Mouse (Mus musculus): ENCODE data around the gene Ninl. TPM values are rescaled to one million over a fixed set of nuclear protein-coding genes. Genes with fewer than 3 reads are reported as not detected.
"Not testable (repeated sequence)": the region's sequence is repeated elsewhere in the genome, so short reads cannot be mapped to it uniquely, and the experiment has no call there.

Gene Ninl
- polyA plus RNA-seq, 1 experiment from 2014 or later: 20.9 TPM

DNA sequence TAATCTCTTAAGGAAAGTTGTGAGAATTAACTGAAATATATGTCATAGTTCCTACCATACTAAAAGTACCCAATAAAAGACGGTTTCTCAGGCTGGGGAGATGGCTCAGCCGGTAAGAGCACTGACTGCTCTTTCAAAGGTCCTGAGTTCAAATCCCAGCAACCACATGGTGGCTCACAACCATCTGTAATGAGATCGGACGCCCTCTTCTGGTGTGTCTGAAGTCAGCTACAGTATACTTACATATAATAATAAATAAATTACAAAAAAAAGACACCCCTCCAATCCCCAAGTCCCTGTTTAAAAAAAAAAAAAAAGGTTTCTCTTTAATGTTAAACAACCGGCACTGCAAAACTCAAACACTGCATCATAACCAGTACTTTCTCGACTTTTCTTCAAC lies 130.3 kb downstream of the Ninl start:
- H3K27me3 ChIP-seq (ENCODE audit: low read depth, poor library complexity, severe bottlenecking); H3K36me3 ChIP-seq; DNase-seq (ENCODE audit: low spot score); H3K9me3 ChIP-seq (replicated peaks): not testable (repeated sequence)
- Histone ChIP-seq H3K4me1 (peaks cover 13% of the 10 kb centered on the region), H3K27ac (replicated peaks) (peak overlapping the region; percentile 97), H3K4me3 (peak overlapping the region; percentile 75)
- 54% methylated on average over 6 of the region's 6 CpGs for WGBS

- Histone ChIP-seq H3K27ac (replicated peaks) (peak within 1 kb of the TSS; percentile 90), H3K36me3 (peaks cover 5% of the 10 kb centered on the region; the same call in 1 of the 2 replicates), H3K27me3 (ENCODE audit: low read depth, poor library complexity, severe bottlenecking) (no peaks in the 10 kb centered on the region), H3K9me3 (replicated peaks) (no peaks in the 10 kb centered on the region), H3K4me3 (peak within 1 kb of the TSS; percentile 89), H3K4me1 (peaks cover 23% of the 10 kb centered on the region)
- no peak for DNase-seq (ENCODE audit: low spot score)
- 43% methylated on average over 9 of the region's 9 CpGs for WGBS
These were observed 134.2 kb downstream of the Ninl start, which contains the start of gene Gins1 for GRCm38 (mm10) chr2:150904936-150905450. Gene Gins1 (plus strand): TSS chr2:150905400.

DNA sequence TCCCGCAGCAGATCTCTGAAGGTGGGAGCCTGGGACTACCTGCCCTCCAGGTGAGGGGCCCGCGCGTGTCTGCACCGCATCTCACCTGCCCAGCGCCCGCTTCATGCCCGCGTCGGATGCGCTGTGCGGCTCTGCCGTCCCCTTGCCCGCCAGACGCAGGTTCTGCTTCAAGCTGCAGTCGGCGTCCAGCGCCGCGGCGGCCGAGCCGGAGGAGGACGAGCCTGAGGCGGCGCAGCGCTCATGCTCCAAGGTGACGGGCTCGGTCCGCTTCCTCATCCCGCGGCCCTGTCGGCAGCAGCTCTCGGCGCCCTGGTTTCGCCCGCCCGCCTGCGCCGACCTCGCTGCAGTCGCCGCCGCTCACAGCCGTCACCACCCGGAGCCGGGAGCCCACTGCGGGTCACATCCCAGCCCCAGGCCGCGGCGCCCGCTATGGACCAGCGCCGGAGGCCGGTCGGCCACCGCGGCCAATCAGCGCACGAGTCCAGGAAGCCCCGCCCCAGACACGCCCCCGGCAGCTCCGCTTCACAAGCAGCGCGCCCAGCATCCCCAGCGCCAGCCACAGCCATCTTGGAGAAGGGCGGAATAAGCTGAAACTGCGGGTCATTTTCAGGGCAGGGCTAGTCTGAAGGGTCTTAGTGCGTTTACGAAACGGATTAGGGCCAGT lies 134.8 kb downstream of the Ninl start, which contains the start of gene Abhd12:
TSS of gene Abhd12 (minus strand) at position 470 of the 664 bp plus-strand sequence.
- H3K4me3 ChIP-seq: peak within 1 kb of the TSS; percentile 89
- DNase-seq (ENCODE audit: low spot score): peak; percentile 99
- under 1% methylated on average over 72 of the region's 72 CpGs for WGBS
- H3K4me1 ChIP-seq: peaks cover 23% of the 10 kb centered on the region
- H3K27ac ChIP-seq (replicated peaks): peak within 1 kb of the TSS; percentile 90
- H3K9me3 ChIP-seq (replicated peaks): no peaks in the 10 kb centered on the region
- H3K27me3 ChIP-seq (ENCODE audit: low read depth, poor library complexity, severe bottlenecking): no peaks in the 10 kb centered on the region
- peaks cover 6% of the 10 kb centered on the region; the same call in 1 of the 2 replicates for H3K36me3 ChIP-seq

- Histone ChIP-seq H3K27me3 (ENCODE audit: low read depth, poor library complexity, severe bottlenecking) (no peaks in the 10 kb centered on the region), H3K9me3 (replicated peaks) (no peaks in the 10 kb centered on the region), H3K4me1 (peaks cover 23% of the 10 kb centered on the region), H3K27ac (replicated peaks) (no peak overlapping the region), H3K36me3 (peaks cover 6% of the 10 kb centered on the region; the same call in 1 of the 2 replicates), H3K4me3 (no peak overlapping the region)
- WGBS: 92% methylated on average over 8 of the region's 8 CpGs
- no peak for DNase-seq (ENCODE audit: low spot score)
These were observed 136.8 kb downstream of the Ninl start for GRCm38 (mm10) chr2:150902347-150902746.

DNA sequence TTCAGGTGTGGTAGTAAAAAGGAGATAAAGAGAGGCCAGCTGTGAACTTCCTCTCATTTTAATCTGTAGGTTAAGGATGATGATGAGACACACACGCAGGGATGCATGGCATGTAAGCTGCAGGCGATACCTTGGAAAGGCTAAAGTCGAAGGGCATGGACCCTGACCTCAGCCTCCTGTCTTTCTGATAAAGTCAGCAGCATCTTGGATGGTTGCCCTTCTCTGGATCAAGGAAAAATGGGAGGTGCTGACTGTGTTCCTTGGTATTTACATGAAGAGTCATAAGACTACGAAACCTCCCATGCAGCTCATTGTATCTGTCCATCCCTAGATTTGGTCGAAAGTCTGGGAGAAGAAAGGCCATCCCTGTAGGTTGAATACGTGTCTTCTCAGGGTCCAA lies 138.8 kb downstream of the Ninl start:
- H3K4me3 ChIP-seq: no peak overlapping the region
- 91% methylated on average over 6 of the region's 6 CpGs for WGBS
- H3K9me3 ChIP-seq (replicated peaks): no peaks in the 10 kb centered on the region
- no peak for DNase-seq (ENCODE audit: low spot score)
- H3K27ac ChIP-seq (replicated peaks): no peak overlapping the region
- peaks cover 6% of the 10 kb centered on the region; the same call in 1 of the 2 replicates for H3K36me3 ChIP-seq
- H3K4me1 ChIP-seq: peaks cover 23% of the 10 kb centered on the region
- no peaks in the 10 kb centered on the region for H3K27me3 ChIP-seq (ENCODE audit: low read depth, poor library complexity, severe bottlenecking)

DNA sequence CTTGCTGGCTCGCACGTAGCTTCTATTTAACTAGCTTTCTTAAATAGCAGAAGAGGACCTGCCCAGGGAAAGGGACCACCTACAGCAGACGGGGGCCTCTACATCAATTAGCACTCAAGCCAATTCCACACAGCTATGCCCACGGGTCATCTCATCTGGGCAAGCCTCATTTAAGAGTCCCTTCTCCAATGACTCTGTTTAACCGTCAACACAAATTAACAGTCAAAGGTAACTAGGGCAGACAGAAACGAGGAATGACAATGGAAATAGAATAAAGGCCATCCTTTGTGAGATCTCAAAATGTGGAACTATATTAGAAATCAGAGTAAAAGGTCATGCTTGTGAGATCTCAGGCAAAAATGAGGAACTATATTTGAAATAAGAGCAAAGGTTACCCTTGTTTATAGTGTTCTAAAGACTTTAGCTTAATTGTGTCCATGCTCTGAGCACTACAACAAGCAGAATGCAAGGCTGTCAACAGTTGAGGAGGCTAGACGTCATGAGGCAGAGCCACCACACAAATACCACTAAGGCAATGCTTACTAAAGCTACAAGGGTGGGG lies 143.4 kb downstream of the Ninl start:
- H3K27me3 ChIP-seq (ENCODE audit: low read depth, poor library complexity, severe bottlenecking): no peaks in the 10 kb centered on the region
- no peaks in the 10 kb centered on the region for H3K9me3 ChIP-seq (replicated peaks)
- peaks cover 6% of the 10 kb centered on the region; the same call in 1 of the 2 replicates for H3K36me3 ChIP-seq
- no peak for DNase-seq (ENCODE audit: low spot score)
- WGBS: 87% methylated on average over 7 of the region's 7 CpGs
- no peak overlapping the region for H3K27ac ChIP-seq (replicated peaks)
- no peak overlapping the region for H3K4me3 ChIP-seq
- no peaks in the 10 kb centered on the region for H3K4me1 ChIP-seq

DNA sequence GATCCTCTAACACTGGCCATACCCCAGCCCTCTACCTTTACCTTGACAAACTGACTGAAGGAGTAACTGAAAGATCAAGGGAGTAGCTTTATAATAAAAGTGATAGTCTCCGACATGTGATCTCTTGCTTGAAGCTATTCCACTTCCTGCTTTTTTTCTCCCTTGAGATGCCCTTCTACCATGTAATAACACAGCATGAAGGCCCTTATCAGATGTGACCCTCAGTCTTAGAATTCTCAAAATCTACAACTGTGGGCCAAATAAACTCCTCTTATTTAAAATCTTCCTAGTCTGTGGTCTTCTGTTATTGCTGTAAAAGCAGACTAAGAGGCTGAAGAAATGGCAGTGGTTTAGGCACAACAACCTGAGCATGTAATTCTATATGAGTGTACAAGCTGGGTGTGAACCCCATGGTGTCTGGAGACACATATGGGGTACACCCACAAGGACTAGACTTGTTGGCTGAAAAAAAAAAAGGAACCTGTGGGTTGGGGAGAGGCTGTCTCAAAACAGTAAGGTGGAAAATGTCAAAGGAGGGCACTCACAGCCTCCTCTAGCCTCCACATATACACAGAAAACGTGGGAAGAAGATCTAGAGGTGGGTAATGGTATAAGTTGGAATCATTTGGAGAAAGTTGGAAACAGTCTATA lies 144.4 kb downstream of the Ninl start:
- H3K9me3 ChIP-seq (replicated peaks): no peaks in the 10 kb centered on the region
- no peaks in the 10 kb centered on the region for H3K4me1 ChIP-seq
- H3K36me3 ChIP-seq: 0 out of 2 replicates have a peak, but pooled peaks cover 3% of the 10 kb centered on the region
- no peak for DNase-seq (ENCODE audit: low spot score)
- no peak overlapping the region for H3K4me3 ChIP-seq
- 89% methylated on average over 2 of the region's 2 CpGs for WGBS
- H3K27me3 ChIP-seq (ENCODE audit: low read depth, poor library complexity, severe bottlenecking): no peaks in the 10 kb centered on the region
- H3K27ac ChIP-seq (replicated peaks): no peak overlapping the region

- Histone ChIP-seq H3K27me3 (ENCODE audit: low read depth, poor library complexity, severe bottlenecking) (no peaks in the 10 kb centered on the region), H3K27ac (replicated peaks) (no peak overlapping the region), H3K4me1 (no peaks in the 10 kb centered on the region), H3K4me3 (no peak overlapping the region), H3K9me3 (replicated peaks) (no peaks in the 10 kb centered on the region), H3K36me3 (peaks cover 14% of the 10 kb centered on the region; the same call in 1 of the 2 replicates)
- 85% methylated on average over 2 of the region's 2 CpGs for WGBS
- peak; percentile 9 for DNase-seq (ENCODE audit: low spot score)
These were observed 151.8 kb downstream of the Ninl start for GRCm38 (mm10) chr2:150887370-150887769.

DNA sequence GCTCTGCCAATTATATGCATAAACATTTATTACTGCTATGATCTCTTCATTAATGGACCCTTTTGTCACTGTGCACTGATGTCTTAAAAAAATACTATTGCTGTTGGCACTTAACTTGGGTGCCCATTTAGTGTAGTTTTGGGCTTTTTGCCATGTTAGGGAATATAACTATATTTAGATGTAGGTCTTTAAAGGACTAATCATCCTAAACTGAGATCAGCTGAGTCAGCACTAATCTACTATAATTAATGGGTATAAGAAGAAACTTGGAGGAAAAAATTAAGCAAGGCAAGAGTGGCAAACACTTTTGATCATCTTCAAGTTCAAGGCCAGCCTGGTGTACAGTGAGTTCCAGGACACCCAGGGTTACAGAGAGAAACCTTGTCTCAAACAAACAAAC lies 152.9 kb downstream of the Ninl start:
- no peaks in the 10 kb centered on the region for H3K27me3 ChIP-seq (ENCODE audit: low read depth, poor library complexity, severe bottlenecking)
- no peaks in the 10 kb centered on the region for H3K4me1 ChIP-seq
- no peak for DNase-seq (ENCODE audit: low spot score)
- peaks cover 14% of the 10 kb centered on the region; the same call in 1 of the 2 replicates for H3K36me3 ChIP-seq
- no peak overlapping the region for H3K27ac ChIP-seq (replicated peaks)
- H3K9me3 ChIP-seq (replicated peaks): no peaks in the 10 kb centered on the region
- no peak overlapping the region for H3K4me3 ChIP-seq

DNA sequence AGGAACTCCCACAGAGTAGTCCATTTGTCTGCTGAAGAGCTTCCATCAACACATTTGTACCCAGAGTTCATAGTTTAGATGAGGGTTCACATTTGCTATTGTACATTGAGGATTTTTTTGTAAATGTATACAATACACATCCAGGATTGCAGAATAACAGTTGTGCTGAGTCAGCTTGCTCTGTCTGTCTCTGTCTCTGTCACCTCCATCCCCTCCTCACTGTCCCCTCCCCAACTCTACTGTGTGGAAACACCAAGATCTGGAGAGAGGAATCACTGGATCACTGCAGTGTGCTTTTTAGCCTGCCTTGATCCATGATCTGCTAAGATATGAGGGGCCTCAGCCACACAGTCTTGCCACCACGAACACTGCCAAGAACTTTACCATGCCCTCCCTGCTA lies 153.4 kb downstream of the Ninl start:
- no peaks in the 10 kb centered on the region for H3K4me1 ChIP-seq
- peaks cover 14% of the 10 kb centered on the region; the same call in 1 of the 2 replicates for H3K36me3 ChIP-seq
- 88% methylated on average over 1 of the region's 1 CpGs for WGBS
- H3K9me3 ChIP-seq (replicated peaks): no peaks in the 10 kb centered on the region
- DNase-seq (ENCODE audit: low spot score): no peak
- H3K27ac ChIP-seq (replicated peaks): no peak overlapping the region
- H3K27me3 ChIP-seq (ENCODE audit: low read depth, poor library complexity, severe bottlenecking): no peaks in the 10 kb centered on the region
- H3K4me3 ChIP-seq: no peak overlapping the region

- H3K4me1 ChIP-seq: no peaks in the 10 kb centered on the region
- H3K9me3 ChIP-seq (replicated peaks): no peaks in the 10 kb centered on the region
- H3K27ac ChIP-seq (replicated peaks): no peak overlapping the region
- no peak for DNase-seq (ENCODE audit: low spot score)
- no peak overlapping the region for H3K4me3 ChIP-seq
- no peaks in the 10 kb centered on the region for H3K27me3 ChIP-seq (ENCODE audit: low read depth, poor library complexity, severe bottlenecking)
- peaks cover 11% of the 10 kb centered on the region; the same call in 1 of the 2 replicates for H3K36me3 ChIP-seq
- 87% methylated on average over 1 of the region's 1 CpGs for WGBS
These were observed 154.4 kb downstream of the Ninl start for GRCm38 (mm10) chr2:150884779-150885110.

All from midbrain, embryonic 10.5 days (tissue).